Mouse (Mus musculus) hindbrain, embryonic 14.5 days (tissue): ENCODE measurements around the gene Cyp3a41b. TPM values are rescaled to one million over a fixed set of nuclear protein-coding genes. Genes with fewer than 3 reads are reported as not detected.
"Not testable (repeated sequence)": the region's sequence is repeated elsewhere in the genome, so short reads cannot be mapped to it uniquely, and the experiment has no call there.

Source experiments
- ATAC-seq: fragments of 200-750 bp; cut with Nextera tagmentation; 2 replicates; pipeline ENCODE4 v1.8.0; 2017; ENCODE audit warnings: moderate number of reproducible peaks, mild to moderate bottlenecking, moderate TSS enrichment, moderate library complexity; ENCODE audit not compliant: low FRiP score
- DNase-seq: peaks from one replicate; pipeline ENCODE4 v3.0.0-alpha.2; 2015; ENCODE audit warnings: low spot score
- H3K27ac ChIP-seq: fragments of 300-500 bp; sonication (generic); 2 replicates; pipeline ENCODE4 v1.5.1; 2014; ENCODE audit warnings: mild to moderate bottlenecking, moderate library complexity
- H3K27me3 ChIP-seq: fragments of 300-500 bp; sonication (generic); 2 replicates; pipeline ENCODE4 v1.6.1; 2014; ENCODE audit warnings: mild to moderate bottlenecking, low read length, mixed read lengths; ENCODE audit not compliant: control insufficient read depth, insufficient read depth
- H3K36me3 ChIP-seq: fragments of 300-500 bp; sonication (generic); replicated peaks from 2 replicates; pipeline ENCODE4 v1.6.1; 2014; ENCODE audit not compliant: control insufficient read depth, insufficient read depth
- H3K4me1 ChIP-seq: fragments of 300-500 bp; sonication (generic); replicated peaks from 2 replicates; pipeline ENCODE4 v1.6.1; 2014; ENCODE audit warnings: antibody characterized with exemption, low read length, mixed read lengths; ENCODE audit not compliant: control insufficient read depth, insufficient read depth
- H3K4me2 ChIP-seq: fragments of 300-500 bp; sonication (generic); replicated peaks from 2 replicates; pipeline ENCODE4 v1.6.1; 2014; ENCODE audit warnings: mild to moderate bottlenecking, moderate library complexity
- H3K4me3 ChIP-seq: fragments of 300-500 bp; sonication (generic); replicated peaks from 2 replicates; pipeline ENCODE4 v1.5.1; 2014; ENCODE audit warnings: mild to moderate bottlenecking, low read length
- H3K9ac ChIP-seq: fragments of 300-500 bp; sonication (generic); 2 replicates; pipeline ENCODE4 v1.6.1; 2014
- H3K9me3 ChIP-seq: fragments of 300-500 bp; sonication (generic); 2 replicates; pipeline ENCODE4 v1.6.1; 2016; ENCODE audit warnings: low read length; ENCODE audit not compliant: control insufficient read depth
- WGBS: fragments of 180-500 bp; shearing (Covaris S2); extraction: QIAGEN DNeasy Blood & Tissue Kit; methylation state at CpG from one replicate; pipeline ENCODE4 v1.1.7; 2014; 5-methylcytosine and 5-hydroxymethylcytosine counted together
- polyA plus RNA-seq: library from polyadenylated mRNA; unstranded; fragments of >200 nt; fragmentation: Nextera tagmentation; extraction: Ambion mirVana; gene quantifications from 2 replicates; pipeline ENCODE4 v1.2.1, GENCODE M21; 2014

Cyp3a41b gene
- polyA plus RNA-seq, result not detected in 2 replicates

GRCm38 (mm10) chr5:145584630-145585029 is at the start of gene Cyp3a41b:
Gene Cyp3a41b, minus strand, starts transcription at chr5:145584730.
- not testable (repeated sequence) for H3K27me3 ChIP-seq, ATAC-seq, H3K4me3 ChIP-seq, DNase-seq, H3K36me3 ChIP-seq, H3K4me2 ChIP-seq, H3K9ac ChIP-seq, H3K4me1 ChIP-seq, H3K27ac ChIP-seq, H3K9me3 ChIP-seq
- WGBS, result 62% methylated on average over 1 of the region's 2 CpGs

GRCm38 (mm10) chr5:145632286-145632685 is 47.8 kb upstream of the Cyp3a41b start:
- H3K27me3 ChIP-seq, H3K4me1 ChIP-seq, H3K9ac ChIP-seq, DNase-seq, H3K27ac ChIP-seq, ATAC-seq, H3K4me3 ChIP-seq, H3K4me2 ChIP-seq, H3K36me3 ChIP-seq: not testable (repeated sequence)
- peaks cover 85% of the 10 kb centered on the region for H3K9me3 ChIP-seq
- WGBS, result 90% methylated on average over 1 of the region's 1 CpGs

DNA sequence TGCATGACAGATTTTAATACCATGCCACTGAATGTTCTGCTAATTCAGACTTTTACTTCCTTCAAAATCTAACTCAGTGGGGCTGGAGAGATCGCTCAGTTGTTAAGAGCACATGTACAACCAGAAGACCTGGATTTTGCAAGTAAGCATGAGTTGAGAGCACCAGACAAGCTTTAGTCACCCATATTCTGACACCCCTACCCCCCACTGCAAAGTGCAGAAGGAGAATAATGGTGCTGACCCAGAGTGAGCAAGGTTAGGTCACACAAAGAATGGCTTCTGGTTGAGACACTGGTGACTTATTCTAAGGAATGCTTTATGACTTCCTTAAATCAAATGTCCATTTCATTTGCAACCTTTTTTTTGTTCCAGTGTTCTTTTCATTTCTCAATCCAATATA is 20.4 kb upstream of the Cyp3a41b start:
- not testable (repeated sequence) for H3K27me3 ChIP-seq, H3K27ac ChIP-seq, H3K36me3 ChIP-seq, H3K9ac ChIP-seq, DNase-seq, H3K4me3 ChIP-seq, ATAC-seq, H3K4me2 ChIP-seq, H3K4me1 ChIP-seq
- peaks cover 36% of the 10 kb centered on the region for H3K9me3 ChIP-seq
- 86% methylated on average over 1 of the region's 1 CpGs for WGBS

- not testable (repeated sequence) for H3K36me3 ChIP-seq, H3K4me1 ChIP-seq, H3K27me3 ChIP-seq, DNase-seq, H3K4me3 ChIP-seq, H3K4me2 ChIP-seq, H3K9ac ChIP-seq, H3K27ac ChIP-seq, ATAC-seq
- 85% methylated on average over 5 of the region's 5 CpGs for WGBS
- peaks cover 19% of the 10 kb centered on the region for H3K9me3 ChIP-seq
Measured at GRCm38 (mm10) chr5:145597851-145598250, 13.3 kb upstream of the Cyp3a41b start.

GRCm38 (mm10) chr5:145577321-145577720 is 7.2 kb downstream of the Cyp3a41b start:
- 62% methylated on average over 1 of the region's 1 CpGs for WGBS
- not testable (repeated sequence) for H3K4me2 ChIP-seq, H3K9me3 ChIP-seq, H3K9ac ChIP-seq, ATAC-seq, H3K36me3 ChIP-seq, DNase-seq, H3K4me3 ChIP-seq, H3K27me3 ChIP-seq, H3K4me1 ChIP-seq, H3K27ac ChIP-seq

- WGBS, result 92% methylated on average over 4 of the region's 4 CpGs
- H3K4me3 ChIP-seq, DNase-seq, H3K4me2 ChIP-seq, H3K27me3 ChIP-seq, H3K9me3 ChIP-seq, H3K9ac ChIP-seq, H3K36me3 ChIP-seq, ATAC-seq, H3K4me1 ChIP-seq, H3K27ac ChIP-seq: not testable (repeated sequence)
Measured at GRCm38 (mm10) chr5:145575660-145576059, 8.9 kb downstream of the Cyp3a41b start.

GRCm38 (mm10) chr5:145571922-145572321 is 12.6 kb downstream of the Cyp3a41b start:
- not testable (repeated sequence) for H3K27me3 ChIP-seq, ATAC-seq, H3K9ac ChIP-seq, H3K9me3 ChIP-seq, H3K4me2 ChIP-seq, DNase-seq, H3K27ac ChIP-seq, H3K36me3 ChIP-seq, H3K4me3 ChIP-seq, H3K4me1 ChIP-seq
- WGBS, result 85% methylated on average over 2 of the region's 2 CpGs

Other genes starting within 250 kb of the Cyp3a41b start
- gene Cyp3a57, start 239.5 kb downstream of the Cyp3a41b start, polyA plus RNA-seq, result not detected in 2 replicates
- gene Cyp3a16, start 115.0 kb downstream of the Cyp3a41b start, polyA plus RNA-seq, result not detected in 2 replicates
- not detected in 2 replicates for gene Cyp3a41a, start 135.4 kb upstream of the Cyp3a41b start, polyA plus RNA-seq
- gene Cyp3a44, start 221.1 kb upstream of the Cyp3a41b start, polyA plus RNA-seq, result not detected in 2 replicates